Mouse (Mus musculus): ENCODE results near the gene Hibadh. TPM values are rescaled to one million over a fixed set of nuclear protein-coding genes. Genes with fewer than 3 reads are reported as not detected.

The Hibadh gene
- polyA plus RNA-seq, 1 experiment from 2014 or later: 68.7 TPM

DNA sequence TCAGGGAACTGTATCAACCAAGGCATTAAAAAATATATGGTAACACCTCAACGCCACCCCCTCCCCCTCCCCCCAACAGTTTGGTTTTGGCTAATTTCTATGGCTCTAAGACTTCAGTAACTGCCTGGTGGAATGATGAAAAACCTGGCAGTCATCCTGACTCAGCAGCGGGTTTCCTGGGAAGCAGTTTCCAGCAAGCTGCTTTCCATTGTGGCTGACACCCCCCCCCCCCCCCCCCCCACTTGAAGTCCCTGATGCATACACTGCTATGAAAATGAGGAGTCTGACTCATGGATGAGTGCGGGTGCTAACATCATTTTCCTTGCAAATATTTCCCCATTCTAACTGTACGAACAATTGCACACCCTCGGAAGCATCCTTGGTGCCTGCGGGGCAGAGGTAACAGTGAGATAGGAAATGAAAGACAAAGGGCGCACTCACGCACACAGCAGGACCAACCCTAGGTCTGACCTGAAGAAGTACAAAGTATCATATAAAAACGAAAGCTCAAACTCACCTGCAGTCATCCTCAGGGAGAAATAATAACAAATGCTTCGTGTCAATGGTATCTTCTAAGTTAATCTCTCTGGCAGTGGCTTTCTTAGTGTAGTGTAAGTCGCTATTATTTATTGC, 105.0 kb downstream of the Hibadh start:
- H3K27ac ChIP-seq: no peak overlapping the region
- H3K4me3 ChIP-seq: no peak overlapping the region
- peaks cover 30% of the 10 kb centered on the region for H3K4me1 ChIP-seq
- 71% methylated on average over 11 of the region's 11 CpGs for WGBS
- H3K9me3 ChIP-seq (replicated peaks): peaks cover 6% of the 10 kb centered on the region
- DNase-seq (ENCODE audit: low spot score): no peak
- peaks cover 10% of the 10 kb centered on the region; the same call in 1 of the 2 replicates for H3K27me3 ChIP-seq (ENCODE audit: low read depth, poor library complexity, severe bottlenecking)
- H3K36me3 ChIP-seq: peaks cover 13% of the 10 kb centered on the region

DNA sequence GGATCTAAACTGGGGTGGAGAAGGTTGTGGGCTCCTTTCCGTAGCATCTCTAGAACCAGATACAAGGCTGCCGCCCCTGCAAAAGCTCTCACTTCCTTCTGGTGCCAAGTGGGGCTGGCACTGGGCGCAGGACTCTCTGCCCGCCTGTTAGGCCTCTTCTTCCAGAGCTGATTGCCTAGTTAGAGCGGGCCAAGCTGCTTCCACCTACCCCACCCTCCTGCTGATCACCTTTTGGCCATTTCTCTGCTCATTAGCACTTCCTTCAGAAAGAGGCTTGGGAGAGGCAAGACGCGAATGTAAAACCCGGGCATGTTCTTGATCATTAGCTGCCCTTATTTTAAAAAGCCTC, 108.1 kb downstream of the Hibadh start:
- 64% methylated on average over 8 of the region's 8 CpGs for WGBS
- H3K27me3 ChIP-seq (ENCODE audit: low read depth, poor library complexity, severe bottlenecking): peaks cover 10% of the 10 kb centered on the region; the same call in 1 of the 2 replicates
- DNase-seq (ENCODE audit: low spot score): no peak
- H3K36me3 ChIP-seq: peaks cover 7% of the 10 kb centered on the region
- H3K4me1 ChIP-seq: peaks cover 14% of the 10 kb centered on the region
- H3K27ac ChIP-seq: no peak overlapping the region
- H3K4me3 ChIP-seq: no peak overlapping the region
- H3K9me3 ChIP-seq (replicated peaks): peaks cover 3% of the 10 kb centered on the region

GRCm38 (mm10) chr6:52531366-52532143, 108.6 kb downstream of the Hibadh start:
- no peak overlapping the region for H3K27ac ChIP-seq
- 83% methylated on average over 19 of the region's 19 CpGs for WGBS
- H3K9me3 ChIP-seq (replicated peaks): no peaks in the 10 kb centered on the region
- peaks cover under 1% of the 10 kb centered on the region; the same call in 1 of the 2 replicates for H3K36me3 ChIP-seq
- peaks cover 10% of the 10 kb centered on the region; the same call in 1 of the 2 replicates for H3K27me3 ChIP-seq (ENCODE audit: low read depth, poor library complexity, severe bottlenecking)
- no peak for DNase-seq (ENCODE audit: low spot score)
- H3K4me1 ChIP-seq: peaks cover 14% of the 10 kb centered on the region
- H3K4me3 ChIP-seq: no peak overlapping the region

DNA sequence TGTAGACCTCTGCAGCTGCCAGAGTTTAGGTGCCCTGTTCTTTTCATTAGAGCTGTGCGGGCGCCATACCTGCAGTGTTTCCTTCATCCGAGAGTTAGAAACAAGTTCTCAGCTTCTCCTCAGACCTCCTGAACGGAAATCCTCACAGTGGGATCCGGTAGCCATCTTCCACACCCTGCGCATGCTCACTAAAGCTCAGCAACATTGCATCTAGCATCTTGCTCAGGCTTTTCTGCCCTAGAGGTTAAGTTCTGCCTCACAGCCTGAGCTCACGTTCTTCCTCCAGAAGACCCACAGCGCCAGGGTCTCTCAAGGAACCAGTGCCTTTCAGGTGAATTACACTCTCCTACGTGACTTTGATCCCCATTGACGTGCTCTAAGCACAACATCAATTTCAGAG, 109.3 kb downstream of the Hibadh start:
- no peak for DNase-seq (ENCODE audit: low spot score)
- Histone ChIP-seq H3K9me3 (replicated peaks) (no peaks in the 10 kb centered on the region), H3K4me1 (peaks cover 14% of the 10 kb centered on the region), H3K4me3 (no peak overlapping the region), H3K36me3 (no peaks in the 10 kb centered on the region), H3K27ac (no peak overlapping the region), H3K27me3 (ENCODE audit: low read depth, poor library complexity, severe bottlenecking) (peaks cover 10% of the 10 kb centered on the region; the same call in 1 of the 2 replicates)
- WGBS: 86% methylated on average over 10 of the region's 10 CpGs

DNA sequence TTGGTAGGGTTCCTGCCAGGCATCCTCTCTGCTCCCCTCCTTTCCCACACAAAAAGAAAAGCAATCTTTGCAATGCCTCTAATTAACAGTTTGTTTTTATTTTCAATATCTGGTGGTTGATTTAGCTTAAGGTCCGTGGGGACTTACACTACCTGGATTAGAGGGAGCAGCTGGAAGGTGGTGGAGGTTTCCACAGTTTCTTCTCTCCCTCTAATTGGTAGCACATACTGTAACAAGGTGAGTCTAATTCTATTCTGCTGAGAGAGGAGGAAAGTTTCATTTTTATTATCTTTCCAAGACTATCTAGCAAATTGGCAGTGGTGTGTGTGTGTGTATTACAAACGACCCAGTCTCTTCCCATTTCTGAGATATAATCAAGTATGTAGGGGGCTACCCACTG, 116.0 kb downstream of the Hibadh start:
- no peak for DNase-seq (ENCODE audit: low spot score)
- H3K9me3 ChIP-seq (replicated peaks): no peaks in the 10 kb centered on the region
- H3K36me3 ChIP-seq: no peaks in the 10 kb centered on the region
- no peak overlapping the region for H3K27ac ChIP-seq
- no peaks in the 10 kb centered on the region for H3K4me1 ChIP-seq
- 62% methylated on average over 2 of the region's 2 CpGs for WGBS
- no peak overlapping the region for H3K4me3 ChIP-seq
- H3K27me3 ChIP-seq (ENCODE audit: low read depth, poor library complexity, severe bottlenecking): peaks cover 11% of the 10 kb centered on the region; the same call in 1 of the 2 replicates

- Histone ChIP-seq H3K4me3 (no peak overlapping the region), H3K36me3 (no peaks in the 10 kb centered on the region), H3K27me3 (ENCODE audit: low read depth, poor library complexity, severe bottlenecking) (peaks cover 6% of the 10 kb centered on the region; the same call in 1 of the 2 replicates), H3K27ac (no peak overlapping the region), H3K4me1 (peaks cover 22% of the 10 kb centered on the region), H3K9me3 (replicated peaks) (no peaks in the 10 kb centered on the region)
- WGBS: 63% methylated on average over 10 of the region's 10 CpGs
- no peak for DNase-seq (ENCODE audit: low spot score)
These were observed 121.5 kb downstream of the Hibadh start for GRCm38 (mm10) chr6:52518704-52519103.

GRCm38 (mm10) chr6:52517272-52517671, 122.9 kb downstream of the Hibadh start:
- peaks cover 35% of the 10 kb centered on the region for H3K4me1 ChIP-seq
- 81% methylated on average over 5 of the region's 5 CpGs for WGBS
- H3K9me3 ChIP-seq (replicated peaks): no peaks in the 10 kb centered on the region
- no peaks in the 10 kb centered on the region; the same call in 1 of the 2 replicates for H3K27me3 ChIP-seq (ENCODE audit: low read depth, poor library complexity, severe bottlenecking)
- H3K27ac ChIP-seq: no peak overlapping the region
- H3K36me3 ChIP-seq: no peaks in the 10 kb centered on the region
- DNase-seq (ENCODE audit: low spot score): no peak
- H3K4me3 ChIP-seq: no peak overlapping the region

DNA sequence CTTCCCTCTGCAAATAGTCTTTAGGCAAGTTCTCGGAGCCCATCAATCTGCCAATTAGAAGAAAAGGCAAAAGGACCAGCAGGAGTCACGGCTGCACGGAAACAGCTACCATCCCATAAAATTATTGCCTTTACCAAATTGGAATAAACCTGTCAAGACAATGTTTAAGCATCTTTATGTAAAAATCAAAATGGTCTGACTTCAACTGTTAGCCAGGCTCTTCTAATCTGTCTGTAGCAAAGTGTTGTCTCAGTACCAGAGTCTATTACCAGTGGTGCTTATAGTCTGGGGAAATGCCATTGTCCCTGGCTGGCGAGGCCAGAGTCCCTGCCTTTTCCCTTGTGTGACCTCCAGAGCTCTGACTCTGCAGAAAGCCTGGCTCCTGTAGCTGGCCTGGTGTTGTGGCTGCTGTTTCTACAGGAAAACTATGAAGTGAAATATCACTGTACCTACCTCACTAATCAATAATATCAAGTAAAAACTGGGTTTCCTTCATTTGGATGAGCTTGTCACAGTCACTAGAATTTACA, 126.2 kb downstream of the Hibadh start:
- H3K4me1 ChIP-seq: peaks cover 35% of the 10 kb centered on the region
- H3K4me3 ChIP-seq: no peak overlapping the region
- no peaks in the 10 kb centered on the region; the same call in 1 of the 2 replicates for H3K27me3 ChIP-seq (ENCODE audit: low read depth, poor library complexity, severe bottlenecking)
- no peaks in the 10 kb centered on the region for H3K36me3 ChIP-seq
- WGBS: 4% methylated on average over 4 of the region's 4 CpGs
- H3K27ac ChIP-seq: peak overlapping the region; percentile 39
- no peaks in the 10 kb centered on the region for H3K9me3 ChIP-seq (replicated peaks)
- DNase-seq (ENCODE audit: low spot score): peak; percentile 39

GRCm38 (mm10) chr6:52508789-52509188, 131.4 kb downstream of the Hibadh start:
- no peak overlapping the region for H3K27ac ChIP-seq
- H3K4me3 ChIP-seq: no peak overlapping the region
- H3K4me1 ChIP-seq: peaks cover 18% of the 10 kb centered on the region
- 91% methylated on average over 3 of the region's 3 CpGs for WGBS
- H3K27me3 ChIP-seq (ENCODE audit: low read depth, poor library complexity, severe bottlenecking): 0 out of 2 replicates have a peak, but pooled peaks cover 6% of the 10 kb centered on the region
- no peak for DNase-seq (ENCODE audit: low spot score)
- no peaks in the 10 kb centered on the region for H3K9me3 ChIP-seq (replicated peaks)
- no peaks in the 10 kb centered on the region for H3K36me3 ChIP-seq

DNA sequence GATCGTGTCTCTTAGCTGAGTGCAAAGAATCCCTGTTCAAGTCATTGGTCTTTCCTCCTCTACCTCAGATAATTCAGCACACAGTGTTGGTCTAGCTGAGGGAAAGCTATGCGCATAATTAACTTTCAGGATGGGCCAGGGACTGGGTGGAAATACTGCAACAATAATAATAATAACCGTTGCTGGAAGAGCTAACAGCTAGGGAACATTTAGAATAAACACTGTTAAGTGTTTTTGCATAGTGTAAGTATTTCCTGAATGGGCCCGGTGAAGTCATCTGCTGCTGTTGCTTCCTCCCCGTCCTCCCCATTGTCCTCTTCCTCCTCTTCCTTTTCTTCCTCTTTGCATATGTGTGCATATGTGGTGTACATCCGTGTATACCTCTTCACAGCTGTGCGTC, 132.2 kb downstream of the Hibadh start:
- no peaks in the 10 kb centered on the region for H3K9me3 ChIP-seq (replicated peaks)
- 0 out of 2 replicates have a peak, but pooled peaks cover 6% of the 10 kb centered on the region for H3K27me3 ChIP-seq (ENCODE audit: low read depth, poor library complexity, severe bottlenecking)
- H3K4me3 ChIP-seq: no peak overlapping the region
- peaks cover 12% of the 10 kb centered on the region for H3K4me1 ChIP-seq
- H3K36me3 ChIP-seq: no peaks in the 10 kb centered on the region
- H3K27ac ChIP-seq: no peak overlapping the region
- WGBS: 93% methylated on average over 7 of the region's 7 CpGs
- no peak for DNase-seq (ENCODE audit: low spot score)

- Histone ChIP-seq H3K27ac (no peak overlapping the region), H3K36me3 (no peaks in the 10 kb centered on the region), H3K4me3 (no peak overlapping the region), H3K9me3 (replicated peaks) (no peaks in the 10 kb centered on the region), H3K27me3 (ENCODE audit: low read depth, poor library complexity, severe bottlenecking) (0 out of 2 replicates have a peak, but pooled peaks cover 6% of the 10 kb centered on the region), H3K4me1 (peaks cover 7% of the 10 kb centered on the region; the same call in 1 of the 2 replicates)
- 84% methylated on average over 5 of the region's 5 CpGs for WGBS
- no peak for DNase-seq (ENCODE audit: low spot score)
These were observed 133.0 kb downstream of the Hibadh start for GRCm38 (mm10) chr6:52507171-52507570.

- H3K27ac ChIP-seq: no peak overlapping the region
- H3K4me3 ChIP-seq: no peak overlapping the region
- no peak for DNase-seq (ENCODE audit: low spot score)
- WGBS: 95% methylated on average over 9 of the region's 9 CpGs
- no peaks in the 10 kb centered on the region for H3K9me3 ChIP-seq (replicated peaks)
- 0 out of 2 replicates have a peak, but pooled peaks cover 6% of the 10 kb centered on the region for H3K27me3 ChIP-seq (ENCODE audit: low read depth, poor library complexity, severe bottlenecking)
- no peaks in the 10 kb centered on the region for H3K36me3 ChIP-seq
- H3K4me1 ChIP-seq: peaks cover 7% of the 10 kb centered on the region; the same call in 1 of the 2 replicates
These were observed 134.1 kb downstream of the Hibadh start for GRCm38 (mm10) chr6:52505777-52506755.
